Mouse (Mus musculus) CH12.LX (cell line): Measurements from ENCODE around the gene Rpl18a. TPM values are rescaled to one million over a fixed set of nuclear protein-coding genes. Genes with fewer than 3 reads are reported as not detected.
A peak's percentile ranks its signal among the peaks of the same experiment; 100 is the strongest.

Experiments used
- DNase-seq: peaks from one replicate; pipeline ENCODE4 v3.0.0-alpha.2; 2013; ENCODE audit errors: extremely low read depth
- H3K27ac ChIP-seq: 2 replicates; pipeline ENCODE4 v1.5.1; 2012; ENCODE audit warnings: low read depth, mild to moderate bottlenecking, control low read depth, moderate library complexity; ENCODE audit not compliant: insufficient read depth
- H3K27me3 ChIP-seq: replicated peaks from 2 replicates; pipeline ENCODE3; 2012; ENCODE audit warnings: inconsistent platforms
- H3K36me3 ChIP-seq, 2 experiments: replicated peaks in 1 of 2; 2 replicates each; pipeline versions ENCODE3 to v1.6.1; 2012; ENCODE audit warnings: inconsistent platforms in 1 of 2, low read length in 1 of 2, mild to moderate bottlenecking in 1 of 2, mixed read lengths in 1 of 2, moderate library complexity in 1 of 2; ENCODE audit not compliant: control insufficient read depth in 1 of 2, insufficient read depth in 1 of 2
- H3K4me1 ChIP-seq, 2 experiments: 2 replicates each; pipeline ENCODE4 v1.6.1; 2012; ENCODE audit warnings: inconsistent platforms in 1 of 2, moderate library complexity in 1 of 2; ENCODE audit not compliant: insufficient read depth in 2 of 2, control insufficient read depth in 1 of 2
- H3K4me2 ChIP-seq: 2 replicates; pipeline ENCODE4 v1.6.1; 2012; ENCODE audit warnings: low read depth, mild to moderate bottlenecking, control low read depth; ENCODE audit not compliant: poor library complexity, insufficient read depth, severe bottlenecking
- H3K4me3 ChIP-seq, 3 experiments: fragments of 150-350 bp in 1 of 3; sonication (generic) in 1 of 3; replicated peaks in 1 of 3; 2 replicates each; pipeline versions ENCODE3 to v1.5.1; 2011 to 2012; ENCODE audit warnings: low read depth in 2 of 3, low read length in 2 of 3, mild to moderate bottlenecking in 2 of 3, moderate library complexity in 2 of 3, control low read depth in 1 of 3, improper control_type of control experiment in 1 of 3, inconsistent platforms in 1 of 3, mixed read lengths in 1 of 3; ENCODE audit not compliant: poor library complexity in 1 of 3
- H3K79me2 ChIP-seq: replicated peaks from 2 replicates; pipeline ENCODE4 v1.6.1; 2012; ENCODE audit warnings: mild to moderate bottlenecking, moderate library complexity; ENCODE audit not compliant: control insufficient read depth, poor library complexity, insufficient read depth, severe bottlenecking; ENCODE audit errors: extremely low read depth
- H3K9ac ChIP-seq: 2 replicates; pipeline ENCODE4 v1.6.1; 2012; ENCODE audit warnings: low read depth, mild to moderate bottlenecking, control low read depth, moderate library complexity; ENCODE audit not compliant: insufficient read depth
- H3K9me3 ChIP-seq: replicated peaks from 2 replicates; pipeline ENCODE3; 2012; ENCODE audit warnings: low read length, inconsistent platforms, mixed read lengths
- CHD1 ChIP-seq: IDR thresholded peaks from 2 replicates; pipeline ENCODE4 v1.6.1; 2012; ENCODE audit warnings: low read depth, low read length, improper control_type of control experiment, inconsistent platforms
- CHD2 ChIP-seq: IDR thresholded peaks from 2 replicates; pipeline ENCODE4 v1.6.1; 2011; ENCODE audit warnings: low read length, improper control_type of control experiment
- CTCF ChIP-seq, 2 experiments: IDR thresholded peaks in 1 of 2; conservative IDR thresholded peaks in 1 of 2; 2 replicates each; pipeline ENCODE4 v1.5.1; 2011 to 2012; ENCODE audit warnings: low read depth in 2 of 2, low read length in 2 of 2, improper control_type of control experiment in 1 of 2, inconsistent platforms in 1 of 2, mild to moderate bottlenecking in 1 of 2, moderate library complexity in 1 of 2
- ELF1 ChIP-seq: IDR thresholded peaks from 2 replicates; pipeline ENCODE4 v1.6.1; 2014; ENCODE audit warnings: low read depth, mild to moderate bottlenecking, inconsistent platforms, low read length, improper control_type of control experiment
- HCFC1 ChIP-seq: IDR thresholded peaks from 2 replicates; pipeline ENCODE4 v1.6.1; 2012; ENCODE audit warnings: low read depth, mild to moderate bottlenecking, inconsistent platforms, low read length, improper control_type of control experiment
- JUN ChIP-seq: IDR thresholded peaks from 2 replicates; pipeline ENCODE4 v1.6.1; 2011; ENCODE audit warnings: low read depth, mild to moderate bottlenecking, low read length, improper control_type of control experiment, moderate library complexity; ENCODE audit not compliant: insufficient read depth
- MAFK ChIP-seq: IDR thresholded peaks from 2 replicates; pipeline ENCODE4 v1.6.1; 2011; ENCODE audit warnings: low read length, improper control_type of control experiment; ENCODE audit not compliant: insufficient replicate concordance
- MAX ChIP-seq: IDR thresholded peaks from 2 replicates; pipeline ENCODE4 v1.6.1; 2011; ENCODE audit warnings: low read length, improper control_type of control experiment
- MAZ ChIP-seq: IDR thresholded peaks from 2 replicates; pipeline ENCODE4 v1.6.1; 2012; ENCODE audit warnings: low read depth, mild to moderate bottlenecking, inconsistent platforms, low read length, improper control_type of control experiment, moderate library complexity
- MYC ChIP-seq: IDR thresholded peaks from 2 replicates; pipeline ENCODE4 v1.6.1; 2011; ENCODE audit warnings: low read depth, mild to moderate bottlenecking, improper control_type of control experiment, low read length
- NELFE ChIP-seq: IDR thresholded peaks from 2 replicates; pipeline ENCODE4 v1.6.1; 2011; ENCODE audit warnings: low read depth, low read length, improper control_type of control experiment
- POLR2A ChIP-seq: IDR thresholded peaks from 2 replicates; pipeline ENCODE4 v1.6.1; 2011; ENCODE audit warnings: low read depth, mild to moderate bottlenecking, improper control_type of control experiment, low read length
- RAD21 ChIP-seq: IDR thresholded peaks from 2 replicates; pipeline ENCODE4 v1.6.1; 2011; ENCODE audit warnings: low read depth, mild to moderate bottlenecking, low read length, improper control_type of control experiment, moderate library complexity
- SIN3A ChIP-seq: IDR thresholded peaks from 2 replicates; pipeline ENCODE4 v1.6.1; 2012; ENCODE audit warnings: low read length, improper control_type of control experiment, inconsistent platforms
- SMC3 ChIP-seq: IDR thresholded peaks from 2 replicates; pipeline ENCODE4 v1.6.1; 2011; ENCODE audit warnings: low read depth, low read length, improper control_type of control experiment
- TCF12 ChIP-seq: IDR thresholded peaks from 2 replicates; pipeline ENCODE4 v1.6.1; 2014; ENCODE audit warnings: low read depth, mild to moderate bottlenecking, inconsistent platforms, low read length, improper control_type of control experiment
- ZNF384 ChIP-seq: IDR thresholded peaks from 2 replicates; pipeline ENCODE4 v1.6.1; 2012; ENCODE audit warnings: low read depth, low read length, improper control_type of control experiment, inconsistent platforms
- dilution Hi-C: fragments of 300-500 bp; cut with MboI; formaldehyde crosslinking; loops from 2 replicates; pipeline ENCODE4 v1.14.3; 2020; ENCODE audit warnings: low sequenced_read_pairs; ENCODE audit not compliant: extremely low pct_unique_long_range_greater_than_20kb, extremely low pct_ligation_motif_present
- in situ Hi-C: fragments of 300-500 bp; cut with MboI; formaldehyde crosslinking; loops from 3 replicates; pipeline ENCODE4 v1.14.3; 2019; ENCODE audit warnings: low sequenced_read_pairs, low pct_ligation_motif_present, low pct_unique_long_range_greater_than_20kb, mixed read lengths
- polyA plus RNA-seq: library from polyadenylated mRNA; unstranded; fragments of >175 nt; gene quantifications from 2 replicates; pipeline ENCODE4 v1.2.1, GENCODE M21; 2012; ENCODE audit warnings: low read depth; ENCODE audit not compliant: insufficient read length
- total RNA-seq, 2 experiments: library from RNA; depleted of rRNA; stranded (reverse); fragments of 300-350 nt in 1 of 2; fragments of >200 nt in 1 of 2; gene quantifications; 2 replicates each; pipeline ENCODE4 v1.2.3; 2012 to 2014

Gene Rpl18a
- total and polyA plus RNA-seq, 3 experiments, result 2,035 to 5,917 (median 3,837) TPM

DNA sequence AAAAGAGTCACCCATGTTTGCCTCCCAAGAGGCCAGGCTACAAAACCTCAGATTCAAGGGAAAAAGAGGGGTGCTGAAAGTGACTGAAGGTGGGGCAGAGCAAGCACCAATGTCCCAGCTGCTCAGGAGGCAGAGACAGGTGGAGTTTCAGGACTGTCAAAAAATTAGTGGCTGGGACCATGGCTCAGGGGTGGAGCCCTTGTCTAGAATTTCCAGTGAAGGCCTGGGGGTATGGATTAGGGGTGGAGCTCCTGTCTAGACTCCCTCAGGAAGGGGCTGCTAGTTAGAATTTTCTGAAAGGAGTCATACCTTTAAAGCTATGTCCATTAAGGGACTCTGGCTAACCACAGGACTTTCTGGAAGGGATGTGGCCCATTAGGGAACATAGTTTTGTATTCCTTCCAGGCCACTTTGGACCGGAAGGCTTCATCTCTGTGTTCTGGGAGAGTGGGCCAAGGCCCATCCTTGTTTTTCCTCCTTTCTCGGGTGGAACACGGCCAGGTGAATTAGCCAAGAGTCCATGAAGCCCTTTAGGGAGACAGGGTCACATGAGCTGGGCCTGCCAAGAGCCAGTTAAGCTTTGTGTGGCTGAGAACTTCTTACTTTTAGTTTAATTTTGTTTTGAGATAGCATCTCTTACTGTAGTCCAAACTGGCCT lies 47.8 kb downstream of the Rpl18a start:
- Histone ChIP-seq H3K9ac (no peak overlapping the region), H3K4me3 (no peak overlapping the region), H3K4me2 (no peak overlapping the region), H3K36me3 (no peaks in the 10 kb centered on the region), H3K4me1 (peaks cover 6 to 23% of the 10 kb centered on the region in 2 experiments; a peak in 3 of 4 replicates), H3K9me3 (no peaks in the 10 kb centered on the region), H3K79me2 (no peaks in the 10 kb centered on the region), H3K27ac (no peak overlapping the region), H3K27me3 (peaks cover 71% of the 10 kb centered on the region)
- dilution Hi-C loops, result no loop called here
- in situ Hi-C loops, result loop anchor here (10.0 kb wide), 1 partner anchor 135 kb away; the partner anchor contains the start of gene Gm3336
- DNase-seq, result no peak
- TF ChIP-seq ELF1, result no peak
- TF ChIP-seq MAFK, result no peak
- no peak for TF ChIP-seq SIN3A

DNA sequence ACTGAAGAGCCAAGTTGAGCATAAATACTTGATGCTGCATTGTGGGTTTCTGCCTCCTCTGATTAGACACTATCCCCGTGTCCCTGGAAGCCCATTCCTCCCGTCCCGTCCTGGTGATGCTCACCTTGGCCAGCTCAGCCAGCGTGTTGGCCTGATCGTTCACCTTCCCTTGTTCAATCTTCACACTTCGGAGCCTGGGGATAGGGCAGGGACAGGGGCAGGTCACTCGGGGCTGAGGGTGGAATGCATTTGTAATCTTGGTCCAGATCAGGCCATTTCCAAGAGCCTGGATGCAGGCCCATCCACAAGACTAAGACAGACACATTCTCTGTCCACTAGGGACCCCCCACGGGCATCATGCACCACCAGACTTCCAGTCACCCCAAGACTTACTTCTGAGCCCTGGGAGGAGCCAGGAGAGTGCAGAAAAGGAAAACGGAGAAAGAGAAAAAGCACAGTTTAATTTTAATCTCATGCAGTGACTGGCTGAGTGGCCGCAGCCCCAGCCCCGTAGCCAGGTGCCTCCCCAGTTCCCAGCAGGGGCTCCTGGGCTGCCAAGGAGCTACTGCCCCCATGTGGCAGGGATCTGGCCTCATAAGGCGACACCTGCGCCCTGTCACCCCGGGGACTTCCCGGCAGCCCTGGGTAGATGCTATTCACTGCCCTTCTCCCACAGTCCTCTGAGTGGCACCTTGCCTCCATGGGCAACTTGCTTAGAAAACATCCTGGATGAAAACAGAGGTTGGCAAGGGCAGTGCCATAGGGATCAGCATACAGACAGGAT lies 50.6 kb downstream of the Rpl18a start:
- no peak overlapping the region for H3K4me2 ChIP-seq
- H3K4me1 ChIP-seq, result peaks cover 0 to 12% of the 10 kb centered on the region in 2 experiments; a peak in 2 of 4 replicates
- H3K79me2 ChIP-seq, result no peaks in the 10 kb centered on the region
- no peak overlapping the region for H3K27ac ChIP-seq
- H3K27me3 ChIP-seq, result peaks cover 81% of the 10 kb centered on the region
- H3K4me3 ChIP-seq, result no peak overlapping the region
- TF ChIP-seq JUN (no peak), CHD1 (no peak), POLR2A (no peak), MYC (no peak), ELF1 (no peak), HCFC1 (no peak), RAD21 (peak; percentile 35), CTCF (conservative IDR thresholded peaks at IDR 0.05 in 1 of 2, IDR thresholded peaks at IDR 0.05 in 1 of 2; ENCODE audit: low read depth in 2 of 2, low read length in 2 of 2) (peak in 1 of 2 experiments; percentile 75; a peak in 2 of 4 replicates), TCF12 (peak; percentile 53; the same call in 1 of the 2 replicates), SMC3 (peak; percentile 48; the same call in 1 of the 2 replicates), MAZ (no peak), NELFE (no peak), MAX (no peak), ZNF384 (no peak), CHD2 (no peak)
- peak; percentile 64 for DNase-seq
- no peak overlapping the region for H3K9ac ChIP-seq
- in situ Hi-C loops (loop anchor here (10.0 kb wide), 1 partner anchor 132 kb away; the partner anchor contains the start of gene Gm3336), dilution Hi-C loops (no loop called here)
- H3K9me3 ChIP-seq, result no peaks in the 10 kb centered on the region
- no peaks in the 10 kb centered on the region for H3K36me3 ChIP-seq
